Mouse (Mus musculus) embryo, embryonic 9.5 days (tissue): ENCODE data around the gene Pdzd2.

Experiments used
- DNase-seq: peaks from one replicate; pipeline ENCODE4 v3.0.0-alpha.2; 2017; ENCODE audit errors: extremely low spot score

Gene Pdzd2

DNA sequence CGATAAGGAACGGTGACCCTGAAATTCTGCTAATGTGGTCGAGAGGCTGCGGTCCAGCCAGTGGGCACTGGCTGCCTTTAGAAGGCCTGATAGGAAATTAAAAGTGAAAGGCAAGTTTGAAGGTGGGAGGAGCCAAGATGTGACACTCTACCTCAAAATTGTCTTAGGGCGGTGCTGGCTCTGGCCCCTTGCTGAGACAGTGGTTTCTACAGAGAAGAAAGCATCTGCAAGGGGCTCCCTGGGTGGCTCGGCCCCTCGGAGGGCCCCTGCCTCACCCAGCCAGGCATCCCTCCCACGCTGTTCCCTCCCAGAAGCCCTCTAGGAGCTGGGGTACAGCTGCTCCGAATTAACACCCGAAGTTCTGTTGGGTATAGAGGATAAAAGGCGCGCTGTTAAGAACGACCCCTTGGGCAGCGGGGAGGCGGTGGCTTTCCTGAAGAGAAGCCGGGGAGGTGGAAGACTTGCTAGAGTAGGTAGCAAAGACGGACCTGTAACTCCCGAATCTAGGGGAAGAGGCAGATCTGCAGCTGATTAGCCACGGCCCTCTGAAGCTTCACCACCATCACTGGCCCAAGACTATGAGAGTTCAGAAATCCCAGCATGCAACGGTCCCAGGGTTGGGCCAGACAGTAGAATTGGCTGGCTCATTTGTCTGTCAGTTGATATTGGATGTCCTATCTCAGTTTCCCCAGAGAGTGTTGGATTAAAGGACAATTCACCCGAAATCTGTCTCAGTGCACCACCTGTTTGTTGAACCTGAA is 71.8 kb downstream of the Pdzd2 start:
- peak; percentile 20 for DNase-seq

GRCm38 (mm10) chr15:12665946-12666345 is 73.8 kb downstream of the Pdzd2 start:
- no peak for DNase-seq

DNA sequence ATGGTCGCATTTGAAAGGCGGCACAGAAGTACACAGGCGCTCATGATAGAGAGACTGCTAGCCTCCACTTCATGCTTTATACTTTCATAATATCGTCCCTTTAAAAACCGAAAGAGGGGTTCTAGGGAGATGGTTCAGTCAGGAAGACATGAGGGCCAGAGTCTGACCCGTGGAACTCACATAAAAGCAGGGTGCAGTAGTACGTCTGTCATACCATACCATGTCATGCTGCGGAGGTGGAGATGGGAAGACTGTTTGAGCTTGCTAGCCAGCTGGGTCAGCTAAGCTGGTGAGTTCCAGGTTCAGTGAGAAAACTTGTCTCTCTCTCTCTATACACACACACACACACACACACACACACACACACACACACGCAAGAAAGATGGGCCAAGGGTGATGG is 76.4 kb downstream of the Pdzd2 start:
- no peak for DNase-seq

DNA sequence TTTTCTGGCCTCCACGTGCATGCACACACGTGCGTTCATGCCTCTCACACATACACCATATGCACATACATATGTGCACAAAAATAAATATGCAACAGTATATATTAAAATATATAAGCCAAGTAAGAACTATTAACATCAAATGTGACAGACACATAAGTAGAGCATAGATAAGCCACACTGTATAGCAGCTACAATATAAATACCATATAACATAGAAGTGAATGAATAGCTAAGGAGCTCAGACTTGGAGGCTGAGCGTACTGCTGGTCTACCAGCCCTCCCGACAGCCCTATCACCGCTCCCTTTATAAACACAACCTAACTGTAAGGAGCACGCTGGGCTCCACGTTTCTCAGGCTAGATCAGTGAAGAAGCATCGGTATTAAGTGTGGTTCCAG is 79.4 kb downstream of the Pdzd2 start:
- DNase-seq: no peak

DNA sequence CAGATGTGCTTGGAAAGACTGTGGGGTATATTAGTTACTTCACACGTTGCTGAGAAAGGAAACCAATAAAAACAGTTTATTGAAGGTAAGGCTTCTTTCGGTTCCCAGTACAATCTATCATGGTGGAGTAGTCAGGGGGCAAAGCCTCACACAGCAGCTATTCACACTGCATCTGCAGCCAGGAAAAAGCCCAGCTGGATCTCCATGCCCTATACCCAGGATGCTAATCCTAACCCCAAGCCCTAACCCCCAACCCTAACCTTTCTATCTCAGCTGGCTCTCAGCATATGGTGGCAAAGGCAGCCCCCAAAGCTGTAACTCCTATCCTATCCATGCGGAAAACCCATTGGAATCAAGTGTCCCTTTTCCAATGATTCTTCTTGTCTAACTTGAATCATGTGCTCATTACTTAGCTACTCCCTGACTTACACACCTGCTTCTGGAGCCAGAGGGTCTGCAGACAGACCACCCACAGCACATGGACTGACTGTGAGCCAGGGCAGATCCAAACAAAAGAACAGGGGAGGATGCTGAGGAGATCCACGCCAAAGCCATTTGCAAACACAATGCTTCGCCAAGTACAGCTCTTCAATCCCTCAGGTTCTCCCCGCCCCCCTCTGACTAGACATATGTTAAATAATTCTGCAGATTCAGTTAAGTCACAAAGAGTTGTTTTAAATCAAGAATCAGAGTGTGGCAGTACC is 83.6 kb downstream of the Pdzd2 start:
- no peak for DNase-seq

- DNase-seq: no peak
Observed at GRCm38 (mm10) chr15:12655316-12655715, 84.4 kb downstream of the Pdzd2 start.

- DNase-seq: no peak
Observed at GRCm38 (mm10) chr15:12652336-12653031, 87.2 kb downstream of the Pdzd2 start.

DNA sequence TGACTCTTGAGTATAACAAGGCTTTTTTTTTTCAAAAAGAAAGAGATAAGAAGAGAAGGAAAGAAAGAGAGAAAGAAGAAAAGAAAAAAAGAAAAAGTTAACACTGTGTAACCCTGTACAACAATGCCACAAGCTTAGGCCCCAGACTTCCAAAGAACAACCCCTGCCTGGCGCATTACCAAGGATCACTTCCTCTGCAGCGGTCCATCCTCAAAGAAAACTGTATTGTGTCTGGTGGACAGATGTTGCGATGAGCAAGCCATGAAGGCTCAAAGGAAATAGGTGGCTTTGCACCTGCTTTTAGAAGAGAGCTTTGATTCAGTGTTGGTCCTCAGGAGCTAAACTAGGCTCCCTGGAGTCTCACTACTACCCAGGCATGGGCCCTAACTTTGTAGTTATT is 89.5 kb downstream of the Pdzd2 start:
- no peak for DNase-seq

- no peak for DNase-seq
Observed at GRCm38 (mm10) chr15:12649674-12650073, 90.0 kb downstream of the Pdzd2 start.

- no peak for DNase-seq
Observed at GRCm38 (mm10) chr15:12649131-12649530, 90.6 kb downstream of the Pdzd2 start.

- no peak for DNase-seq
Observed at GRCm38 (mm10) chr15:12640755-12641154, 99.0 kb downstream of the Pdzd2 start.

DNA sequence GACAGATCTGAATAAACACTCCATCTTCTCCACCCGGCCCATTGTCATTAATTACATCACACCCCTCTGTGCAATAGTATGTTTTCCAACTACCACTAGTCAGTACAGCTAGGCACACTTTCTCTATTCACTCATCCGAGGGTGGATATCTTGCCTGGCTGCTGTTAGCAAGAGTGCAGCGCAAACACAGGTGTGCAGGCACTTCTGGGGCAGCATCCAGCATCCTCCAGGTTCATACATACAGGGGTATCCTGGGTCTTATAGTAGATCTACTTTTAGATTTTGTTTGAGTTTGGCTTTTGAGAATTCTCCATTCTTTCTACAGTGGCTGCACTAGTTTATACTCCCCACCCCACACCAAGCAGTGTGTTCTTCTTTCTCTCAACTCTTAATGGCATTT is 99.9 kb downstream of the Pdzd2 start:
- no peak for DNase-seq

- no peak for DNase-seq
Observed at GRCm38 (mm10) chr15:12639181-12639580, 100.5 kb downstream of the Pdzd2 start.

DNA sequence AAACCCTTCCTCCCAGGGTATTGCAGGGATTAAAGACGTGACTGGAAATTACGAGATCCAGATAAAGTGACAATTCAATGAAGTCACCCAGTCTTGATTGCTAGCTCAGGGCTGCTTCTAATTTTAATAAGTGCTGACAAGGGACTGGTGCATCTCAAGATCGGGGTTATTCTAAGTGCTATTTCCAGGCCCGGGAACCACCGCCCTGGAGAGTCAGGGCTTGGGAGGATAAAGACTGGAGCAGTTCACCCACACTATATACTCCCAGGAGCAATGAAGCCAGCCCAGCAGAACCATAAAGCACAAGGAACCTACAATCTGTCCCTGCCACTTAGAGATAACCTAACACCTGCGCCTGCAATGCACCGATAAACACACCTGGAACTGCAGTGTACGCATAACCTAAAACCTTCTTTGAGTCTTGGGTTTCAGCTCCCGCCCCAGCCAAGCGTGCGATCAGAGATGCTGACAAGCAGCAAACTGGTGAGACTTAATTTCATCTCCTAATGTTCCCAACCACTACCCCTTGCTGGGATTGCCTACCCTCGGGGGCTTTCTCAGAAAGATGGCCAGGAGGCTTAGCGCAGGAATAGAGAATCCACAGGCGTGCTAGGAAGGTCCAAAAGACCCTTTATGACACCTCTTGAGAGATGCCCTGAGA is 101.2 kb downstream of the Pdzd2 start:
- DNase-seq: no peak

GRCm38 (mm10) chr15:12637511-12637910 is 102.2 kb downstream of the Pdzd2 start:
- no peak for DNase-seq

DNA sequence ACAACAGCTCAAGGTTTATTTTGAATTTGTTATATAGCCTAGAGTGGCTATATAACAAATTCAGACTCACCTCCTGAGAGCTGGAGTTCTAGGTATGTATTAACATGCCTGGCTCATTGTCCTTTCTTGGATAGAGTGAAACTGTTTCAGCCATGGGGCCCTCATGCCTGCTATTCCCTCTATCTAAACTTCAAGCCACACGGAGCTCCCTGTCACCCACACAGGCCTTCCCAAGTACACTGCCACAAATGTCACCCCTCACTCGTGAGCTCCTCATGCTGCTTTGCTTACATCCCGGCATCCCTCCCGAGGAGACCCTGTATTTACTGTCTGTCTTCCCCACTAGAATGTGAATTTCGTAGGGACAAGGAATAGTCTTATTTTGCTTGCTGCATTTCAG is 103.3 kb downstream of the Pdzd2 start:
- DNase-seq: no peak

GRCm38 (mm10) chr15:12634921-12635320 is 104.8 kb downstream of the Pdzd2 start:
- DNase-seq: no peak

DNA sequence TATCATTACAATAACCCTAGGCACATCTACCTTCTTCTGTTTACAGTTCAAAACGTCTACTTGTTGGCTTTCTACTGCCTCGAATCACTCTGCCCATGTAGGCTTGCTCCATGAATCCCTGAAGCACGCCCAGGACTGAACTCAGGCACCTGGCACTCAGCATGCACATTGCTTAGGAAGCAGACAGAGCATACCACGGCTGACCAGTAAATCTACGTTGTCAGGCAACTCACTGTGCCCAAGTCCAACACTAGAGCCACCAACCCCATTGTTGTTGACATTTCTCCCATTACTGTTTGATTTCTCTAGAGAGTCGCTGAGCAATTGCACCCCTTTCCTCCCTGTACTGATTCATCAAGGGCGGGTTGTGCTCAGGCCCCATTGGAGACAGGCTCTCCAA is 110.6 kb downstream of the Pdzd2 start:
- no peak for DNase-seq

- DNase-seq: no peak
Observed at GRCm38 (mm10) chr15:12628451-12628850, 111.3 kb downstream of the Pdzd2 start.

DNA sequence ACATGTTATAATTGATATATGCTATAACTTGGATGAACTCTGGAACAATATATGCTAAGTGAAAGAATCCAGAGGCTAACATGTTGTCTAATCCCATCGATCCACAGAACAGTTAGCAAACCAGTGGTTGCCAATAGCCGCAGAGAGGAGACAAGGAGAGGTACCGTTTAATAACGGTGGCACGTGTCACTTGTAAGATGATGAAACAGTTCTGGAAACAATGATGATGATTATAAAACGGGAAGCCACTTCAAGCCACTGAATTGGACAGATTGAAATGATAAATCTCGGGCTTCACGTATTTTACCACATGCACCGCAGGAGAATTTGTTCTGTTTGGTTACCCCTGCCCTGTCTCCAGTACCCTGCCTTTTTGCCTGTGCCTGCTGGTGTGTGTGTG is 112.8 kb downstream of the Pdzd2 start:
- DNase-seq: no peak

GRCm38 (mm10) chr15:12626166-12626565 is 113.6 kb downstream of the Pdzd2 start:
- DNase-seq: no peak

DNA sequence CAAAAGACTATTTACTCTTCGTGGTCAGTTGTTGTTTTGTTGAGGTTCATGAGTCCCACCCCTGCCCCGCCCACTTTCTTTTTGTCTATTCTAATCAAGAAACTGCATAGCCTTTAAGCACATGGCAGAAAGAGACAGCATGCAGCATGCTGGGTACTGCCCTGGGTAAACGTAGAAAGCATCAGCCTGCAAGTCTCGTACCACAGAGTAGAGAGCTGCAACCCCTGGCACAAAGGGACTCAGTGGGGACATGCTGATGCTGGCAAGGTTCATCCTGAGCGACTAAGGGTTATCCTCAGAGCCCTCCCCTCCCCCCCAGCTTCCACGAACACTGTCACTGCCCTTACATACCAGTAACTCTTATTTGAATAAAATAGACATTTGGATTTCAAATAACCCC is 114.2 kb downstream of the Pdzd2 start:
- DNase-seq: no peak
